Mouse (Mus musculus): Measurements from ENCODE around the gene Olfr221. TPM values are rescaled to one million over a fixed set of nuclear protein-coding genes. Genes with fewer than 3 reads are reported as not detected.

Olfr221 gene
- total and polyA plus RNA-seq, 2 experiments from 2014 or later = not detected

DNA sequence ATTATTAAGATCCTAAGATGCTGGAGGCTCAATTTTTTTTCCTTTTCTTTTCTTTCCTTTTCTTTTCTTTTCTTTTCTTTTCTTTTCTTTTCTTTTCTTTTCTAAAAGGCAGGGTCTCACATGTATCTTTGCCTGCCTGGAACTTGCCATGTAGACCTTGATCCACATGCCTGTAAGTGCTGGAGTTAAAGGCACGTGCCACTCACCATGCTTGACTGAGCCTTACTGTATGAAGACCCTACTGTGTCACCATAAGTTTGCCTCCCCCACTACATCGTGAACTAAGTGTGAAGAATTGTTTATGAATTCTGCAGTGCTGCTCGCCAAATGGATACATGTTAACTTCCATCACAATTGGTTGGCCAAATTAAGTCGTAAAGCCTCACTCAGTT is 21.1 kb downstream of the Olfr221 start:
- TF ChIP-seq CTCF (IDR thresholded peaks at IDR 0.05) = no peak
- no peaks in the 10 kb centered on the region for H3K9me3 ChIP-seq (ENCODE audit: low read length)
- no peaks in the 10 kb centered on the region for H3K27me3 ChIP-seq (ENCODE audit: insufficient read depth, low read length)
- DNase-seq (ENCODE audit: low spot score) (no peak), ATAC-seq (ENCODE audit: low FRiP score) (no peak)
- no peak overlapping the region for H3K9ac ChIP-seq (replicated peaks; ENCODE audit: low read length, poor library complexity, severe bottlenecking)
- H3K4me2 ChIP-seq (ENCODE audit: low read depth, low read length, poor library complexity, severe bottlenecking) = peak overlapping the region; percentile 63
- H3K4me1 ChIP-seq (ENCODE audit: insufficient read depth, low read length) = peaks cover 14% of the 10 kb centered on the region
- WGBS = 60% methylated on average over 4 of the region's 4 CpGs
- H3K4me3 ChIP-seq (ENCODE audit: low read depth, low read length) = peak overlapping the region; percentile 42
- no peaks in the 10 kb centered on the region for H3K36me3 ChIP-seq (ENCODE audit: insufficient read depth, low read length)
- peak overlapping the region; percentile 89; the same call in 1 of the 2 replicates for H3K27ac ChIP-seq (ENCODE audit: low read depth, low read length)

DNA sequence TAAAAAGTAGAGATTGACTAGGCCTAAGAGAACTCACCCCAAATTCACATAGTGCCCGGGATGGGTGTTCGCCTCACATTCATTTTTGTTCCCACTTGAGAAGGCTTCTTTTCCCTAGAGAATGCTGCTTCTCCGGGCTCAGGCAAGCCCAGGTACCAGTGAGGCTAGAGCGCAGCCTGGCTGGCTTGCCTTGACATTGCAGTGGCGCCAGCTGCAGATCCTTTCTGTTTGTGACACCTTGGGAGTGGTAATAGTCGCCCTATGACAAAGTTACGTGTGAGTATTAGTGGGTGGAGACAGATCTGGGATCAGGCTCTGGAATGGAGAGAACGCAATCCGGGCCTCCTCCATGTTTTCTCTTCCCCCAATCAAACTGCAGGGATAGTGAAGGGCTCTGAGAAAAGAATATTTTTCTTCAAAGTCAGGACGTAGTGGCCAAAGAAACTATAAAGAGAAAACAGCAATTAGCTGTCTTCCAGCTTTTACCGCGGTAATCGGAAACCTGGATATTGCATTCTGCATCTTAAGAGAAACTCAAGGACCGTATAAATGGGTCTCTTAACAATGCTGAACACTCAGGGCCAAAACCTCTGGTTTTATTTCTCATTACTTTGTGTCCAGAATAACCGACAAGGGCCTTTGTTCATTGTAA is 21.6 kb downstream of the Olfr221 start, which contains the start of gene Zfp219:
Gene Zfp219 (minus strand): TSS at position 248 of the 652 bp plus-strand sequence.
- Histone ChIP-seq H3K4me1 (ENCODE audit: insufficient read depth, low read length) (peaks cover 20% of the 10 kb centered on the region), H3K36me3 (ENCODE audit: insufficient read depth, low read length) (no peaks in the 10 kb centered on the region), H3K27me3 (ENCODE audit: insufficient read depth, low read length) (no peaks in the 10 kb centered on the region), H3K4me2 (ENCODE audit: low read depth, low read length, poor library complexity, severe bottlenecking) (peak within 1 kb of the TSS; percentile 63), H3K9ac (replicated peaks; ENCODE audit: low read length, poor library complexity, severe bottlenecking) (peak within 1 kb of the TSS; percentile 63), H3K9me3 (ENCODE audit: low read length) (no peaks in the 10 kb centered on the region), H3K27ac (ENCODE audit: low read depth, low read length) (peak within 1 kb of the TSS; percentile 89), H3K4me3 (ENCODE audit: low read depth, low read length) (peak within 1 kb of the TSS; percentile 42)
- TF ChIP-seq CTCF (IDR thresholded peaks at IDR 0.05) = peak; percentile 84
- 5% methylated on average over 15 of the region's 15 CpGs for WGBS
- DNase-seq (ENCODE audit: low spot score) = peak; percentile 92
- ATAC-seq (ENCODE audit: low FRiP score) = peak; percentile 76

DNA sequence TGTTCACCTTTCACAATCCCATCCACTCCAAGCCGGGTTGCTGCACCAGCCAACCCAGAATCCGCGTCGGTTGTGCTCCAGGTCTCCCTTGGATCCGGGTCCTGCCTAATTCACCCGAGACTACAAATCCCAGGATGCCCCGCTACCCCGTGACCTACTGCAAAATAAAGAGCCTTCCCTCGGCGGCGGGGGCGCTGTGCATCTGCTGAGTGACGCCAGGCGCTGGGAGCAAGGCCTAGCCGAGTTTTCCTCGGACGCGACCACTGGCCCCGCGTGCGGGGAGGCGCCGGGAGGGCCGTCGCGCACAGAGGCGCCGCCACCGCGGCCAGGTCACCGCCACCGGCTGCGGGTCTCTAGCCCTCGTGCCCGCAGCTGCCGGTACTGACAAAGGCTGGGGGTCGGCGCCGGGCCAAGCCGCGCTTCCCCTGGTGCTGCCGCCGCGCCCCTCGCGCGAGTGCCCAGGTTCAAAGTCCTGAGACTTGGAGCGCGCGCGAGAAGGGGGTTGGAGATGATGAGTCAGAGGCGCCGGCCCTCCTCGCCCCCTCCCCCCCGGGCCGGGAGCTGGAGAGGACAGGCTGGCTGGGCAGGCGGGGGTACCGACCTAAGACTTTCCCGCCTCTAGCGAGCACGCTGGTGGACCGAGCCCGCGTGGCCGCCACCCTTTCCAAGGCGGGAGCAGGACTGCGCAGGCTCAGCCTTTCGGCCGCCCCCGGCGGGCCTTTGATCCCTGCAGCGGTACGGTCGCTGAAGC is 22.5 kb downstream of the Olfr221 start:
- H3K4me1 ChIP-seq (ENCODE audit: insufficient read depth, low read length) = peaks cover 22% of the 10 kb centered on the region
- TF ChIP-seq CTCF (IDR thresholded peaks at IDR 0.05) = peak; percentile 71

DNA sequence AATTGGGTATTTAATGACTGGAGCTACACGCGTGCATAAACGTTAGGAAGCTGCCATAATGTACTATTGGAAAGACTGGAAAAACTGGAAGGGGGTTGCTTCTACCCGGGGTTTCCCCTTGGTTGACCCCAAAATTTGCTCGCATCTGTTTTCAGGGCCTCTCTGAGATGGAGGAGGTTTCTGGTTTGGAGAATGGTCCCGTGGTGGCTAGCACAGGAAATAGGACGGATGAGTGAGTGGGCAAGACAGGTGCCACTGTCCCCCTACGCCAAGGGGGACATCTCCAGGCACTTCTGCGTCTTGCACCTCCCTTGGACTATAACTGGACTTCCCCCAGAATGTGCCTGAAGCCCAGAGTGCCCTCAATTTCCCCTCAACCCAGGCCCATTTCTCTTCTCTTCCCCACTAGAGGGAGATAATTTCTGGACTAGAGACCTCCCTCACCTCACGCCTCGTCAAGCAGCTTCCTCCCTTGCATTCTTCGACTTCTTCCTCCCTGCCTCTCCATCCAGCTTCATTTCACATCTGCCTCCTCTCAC is 23.1 kb downstream of the Olfr221 start:
- no peaks in the 10 kb centered on the region for H3K9me3 ChIP-seq (ENCODE audit: low read length)
- no peaks in the 10 kb centered on the region for H3K27me3 ChIP-seq (ENCODE audit: insufficient read depth, low read length)
- H3K36me3 ChIP-seq (ENCODE audit: insufficient read depth, low read length) = no peaks in the 10 kb centered on the region
- no peak for TF ChIP-seq CTCF (IDR thresholded peaks at IDR 0.05)
- H3K4me1 ChIP-seq (ENCODE audit: insufficient read depth, low read length) = peaks cover 22% of the 10 kb centered on the region
- H3K4me2 ChIP-seq (ENCODE audit: low read depth, low read length, poor library complexity, severe bottlenecking) = peak overlapping the region; percentile 63
- WGBS = 30% methylated on average over 12 of the region's 12 CpGs
- peak overlapping the region; percentile 42 for H3K4me3 ChIP-seq (ENCODE audit: low read depth, low read length)
- DNase-seq (ENCODE audit: low spot score) = no peak
- H3K27ac ChIP-seq (ENCODE audit: low read depth, low read length) = peak overlapping the region; percentile 89
- no peak for ATAC-seq (ENCODE audit: low FRiP score)
- peak overlapping the region; percentile 63 for H3K9ac ChIP-seq (replicated peaks; ENCODE audit: low read length, poor library complexity, severe bottlenecking)

More for the DNA sequence above, 22.5 kb downstream of the Olfr221 start:
- ATAC-seq (ENCODE audit: low FRiP score) = peak; percentile 93
- under 1% methylated on average over 59 of the region's 74 CpGs for WGBS
- Histone ChIP-seq H3K9me3 (ENCODE audit: low read length) (no peaks in the 10 kb centered on the region), H3K36me3 (ENCODE audit: insufficient read depth, low read length) (no peaks in the 10 kb centered on the region), H3K4me2 (ENCODE audit: low read depth, low read length, poor library complexity, severe bottlenecking) (peak overlapping the region; percentile 63), H3K27me3 (ENCODE audit: insufficient read depth, low read length) (no peaks in the 10 kb centered on the region), H3K27ac (ENCODE audit: low read depth, low read length) (peak overlapping the region; percentile 89), H3K9ac (replicated peaks; ENCODE audit: low read length, poor library complexity, severe bottlenecking) (peak overlapping the region; percentile 63), H3K4me3 (ENCODE audit: low read depth, low read length) (peak overlapping the region; percentile 42)
- peak; percentile 99 for DNase-seq (ENCODE audit: low spot score)

DNA sequence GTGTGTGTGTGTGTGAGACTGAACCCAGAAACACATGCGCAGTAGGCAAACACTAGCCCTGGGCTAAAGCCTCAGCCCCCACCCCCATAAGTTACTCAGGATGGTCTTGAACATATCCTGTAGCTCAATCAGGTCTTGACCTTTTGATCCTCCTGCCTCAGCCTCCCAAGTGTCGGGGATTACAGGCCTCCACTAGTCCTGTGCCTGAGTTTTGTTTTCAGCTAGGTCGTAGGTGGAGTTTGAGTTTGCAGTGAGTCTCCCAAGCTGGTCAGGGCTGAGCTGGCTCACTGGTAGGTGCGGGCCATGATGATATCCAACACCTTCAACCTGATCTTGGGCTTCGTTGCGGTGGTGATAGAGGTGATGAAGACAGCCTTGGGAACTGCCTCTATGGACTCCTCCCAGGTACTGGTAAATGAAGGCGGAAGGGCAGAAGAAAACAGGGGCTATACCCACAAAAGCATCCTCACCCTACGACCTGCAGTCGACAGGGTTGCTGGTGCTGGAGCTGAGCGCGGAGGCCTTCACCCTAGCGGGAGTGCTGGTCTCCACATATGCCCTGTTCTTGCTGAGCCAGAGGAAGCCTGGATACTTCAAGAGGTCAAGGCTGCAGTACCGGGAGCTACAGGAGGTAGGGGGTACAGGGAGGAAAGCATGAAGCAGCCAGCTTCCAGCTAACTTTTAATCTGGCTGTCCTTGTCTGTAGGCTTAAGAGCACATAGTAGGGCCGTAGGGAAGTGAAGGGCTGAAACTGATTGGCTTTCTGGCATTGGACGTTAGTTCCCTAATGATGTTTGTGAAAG is 23.8 kb downstream of the Olfr221 start:
- Histone ChIP-seq H3K4me1 (ENCODE audit: insufficient read depth, low read length) (peaks cover 22% of the 10 kb centered on the region), H3K9ac (replicated peaks; ENCODE audit: low read length, poor library complexity, severe bottlenecking) (0 out of 2 replicates have a peak overlapping the region, but pooled peaks have one; percentile 63), H3K9me3 (ENCODE audit: low read length) (no peaks in the 10 kb centered on the region), H3K4me3 (ENCODE audit: low read depth, low read length) (peak overlapping the region; percentile 42; the same call in 1 of the 2 replicates), H3K27me3 (ENCODE audit: insufficient read depth, low read length) (no peaks in the 10 kb centered on the region), H3K4me2 (ENCODE audit: low read depth, low read length, poor library complexity, severe bottlenecking) (peak overlapping the region; percentile 63), H3K36me3 (ENCODE audit: insufficient read depth, low read length) (no peaks in the 10 kb centered on the region), H3K27ac (ENCODE audit: low read depth, low read length) (peak overlapping the region; percentile 89)
- ATAC-seq (ENCODE audit: low FRiP score) = no peak
- 84% methylated on average over 15 of the region's 15 CpGs for WGBS
- TF ChIP-seq CTCF (IDR thresholded peaks at IDR 0.05) = 0 out of 2 replicates have a peak, but pooled peaks have one; percentile 9
- DNase-seq (ENCODE audit: low spot score) = no peak
